Mouse (Mus musculus): ENCODE data around the gene Rgl2.

GRCm38 (mm10) chr17:33952879-33953278 is 23.5 kb downstream of the Rgl2 start:
- TF ChIP-seq FLI1 (IDR thresholded peaks at IDR 0.05; ENCODE audit: low read length) (no peak), GATA1 (IDR thresholded peaks at IDR 0.05; ENCODE audit: borderline replicate concordance, low read length) (no peak)
